In genomic region chr7:82263141-82263540, GRCm38 (mm10) we compare ENCODE assay signal across 9 mouse cellular contexts.
DNase-seq lines count a peak whose midpoint lies in the region; ATAC-seq and TF ChIP-seq lines count a peak whose summit lies in the region.
"Had no signal": no experiment of that assay in that cellular context is flagged by ENCODE, and none has a peak within 500 bp of the region (broad histone marks: within the 10 kb centered on the region; RNA-seq: fewer than 3 reads in every experiment).

No protein-coding gene starts in this region.

- no peaks in the 10 kb centered on the region for H3K4me1 ChIP-seq in forebrain, embryonic 10.5 days
- H3K4me1 ChIP-seq in forebrain, embryonic 15.5 days = no peaks in the 10 kb centered on the region
- H3K4me1 ChIP-seq in testis, adult 2 months (ENCODE audit: control insufficient read depth, insufficient read depth, low read length) = peaks cover 6% of the 10 kb centered on the region
- H3K4me1 ChIP-seq in lung, embryonic 14.5 days (ENCODE audit: insufficient read depth) = no peaks in the 10 kb centered on the region
- no peaks in the 10 kb centered on the region for H3K4me1 ChIP-seq in stomach, postnatal 0 days (replicated peaks; ENCODE audit: control insufficient read depth, insufficient read depth)
- H3K4me1 ChIP-seq: hindbrain, embryonic 15.5 days had no signal

- no peak overlapping the region for H3K9ac ChIP-seq in forebrain, embryonic 15.5 days (replicated peaks)
- H3K9ac ChIP-seq in lung, embryonic 14.5 days = no peak overlapping the region
- no peak overlapping the region for H3K9ac ChIP-seq in stomach, postnatal 0 days (ENCODE audit: low read length)
- H3K9ac ChIP-seq: hindbrain, embryonic 15.5 days had no signal

- H3K4me2 ChIP-seq in forebrain, embryonic 15.5 days (replicated peaks) = no peak overlapping the region
- no peak overlapping the region for H3K4me2 ChIP-seq in lung, embryonic 14.5 days
- H3K4me2 ChIP-seq in stomach, postnatal 0 days (replicated peaks; ENCODE audit: low read depth) = no peak overlapping the region
- H3K4me2 ChIP-seq: hindbrain, embryonic 15.5 days had no signal

- no peaks in the 10 kb centered on the region for H3K27me3 ChIP-seq in forebrain, embryonic 10.5 days (ENCODE audit: poor library complexity, severe bottlenecking)
- no peaks in the 10 kb centered on the region for H3K27me3 ChIP-seq in forebrain, embryonic 15.5 days
- H3K27me3 ChIP-seq in testis, adult 2 months (ENCODE audit: control insufficient read depth, insufficient read depth, low read length) = no peaks in the 10 kb centered on the region
- no peaks in the 10 kb centered on the region for H3K27me3 ChIP-seq in lung, embryonic 14.5 days (ENCODE audit: insufficient read depth, low read length)
- no peaks in the 10 kb centered on the region for H3K27me3 ChIP-seq in stomach, postnatal 0 days (ENCODE audit: control insufficient read depth, insufficient read depth, low read length)
- H3K27me3 ChIP-seq: hindbrain, embryonic 15.5 days had no signal

- peak; percentile 60 for DNase-seq in forebrain, embryonic 10.5 days (ENCODE audit: extremely low spot score, low spot score)
- no peak for DNase-seq in testis, postnatal 14 days (ENCODE audit: low spot score)
- peak; percentile 61 for DNase-seq in embryo, embryonic 9.5 days (ENCODE audit: extremely low spot score)
- peak; percentile 81 for DNase-seq in kidney, postnatal 10 days
- peak; percentile 80 for DNase-seq in lung, embryonic 14.5 days
- DNase-seq in stomach, postnatal 0 days (ENCODE audit: low spot score) = peak; percentile 65

- WGBS in forebrain, embryonic 10.5 days = 18% methylated on average over 8 of the region's 8 CpGs
- WGBS in forebrain, embryonic 15.5 days = 19% methylated on average over 8 of the region's 8 CpGs
- WGBS in lung, embryonic 14.5 days = 21% methylated on average over 8 of the region's 8 CpGs
- WGBS in stomach, postnatal 0 days = 25% methylated on average over 8 of the region's 8 CpGs

- no peak for TF ChIP-seq POLR2A in testis, adult 2 months (IDR thresholded peaks at IDR 0.05; ENCODE audit: control insufficient read depth, low read depth, low read length)

- H3K4me3 ChIP-seq in forebrain, embryonic 10.5 days = no peak overlapping the region
- no peak overlapping the region for H3K4me3 ChIP-seq in forebrain, embryonic 15.5 days
- no peak overlapping the region for H3K4me3 ChIP-seq in testis, adult 2 months (ENCODE audit: control insufficient read depth, low read depth, low read length)
- H3K4me3 ChIP-seq in lung, embryonic 14.5 days (ENCODE audit: low read depth, low read length) = no peak overlapping the region
- no peak overlapping the region for H3K4me3 ChIP-seq in stomach, postnatal 0 days (ENCODE audit: low read depth, low read length)
- H3K4me3 ChIP-seq: hindbrain, embryonic 15.5 days had no signal

- no peak for TF ChIP-seq EP300 in stomach, postnatal 0 days (optimal IDR thresholded peaks at IDR 0.05)

- H3K27ac ChIP-seq in forebrain, embryonic 10.5 days = no peak overlapping the region
- no peak overlapping the region for H3K27ac ChIP-seq in forebrain, embryonic 15.5 days (replicated peaks)
- no peak overlapping the region for H3K27ac ChIP-seq in testis, adult 2 months (ENCODE audit: control insufficient read depth, insufficient read depth, low read depth, low read length)
- H3K27ac ChIP-seq in lung, embryonic 14.5 days (ENCODE audit: low read depth) = no peak overlapping the region
- no peak overlapping the region for H3K27ac ChIP-seq in stomach, postnatal 0 days (replicated peaks)
- H3K27ac ChIP-seq: hindbrain, embryonic 15.5 days had no signal

- no peaks in the 10 kb centered on the region for H3K9me3 ChIP-seq in forebrain, embryonic 10.5 days
- no peaks in the 10 kb centered on the region for H3K9me3 ChIP-seq in forebrain, embryonic 15.5 days
- no peaks in the 10 kb centered on the region for H3K9me3 ChIP-seq in lung, embryonic 14.5 days (ENCODE audit: low read depth, low read length)
- H3K9me3 ChIP-seq in stomach, postnatal 0 days (ENCODE audit: control insufficient read depth, low read length) = no peaks in the 10 kb centered on the region
- H3K9me3 ChIP-seq: hindbrain, embryonic 15.5 days had no signal

- TF ChIP-seq CTCF in testis, adult 2 months (IDR thresholded peaks at IDR 0.05; ENCODE audit: control insufficient read depth, insufficient read depth, insufficient replicate concordance, low read depth, low read length) = peak; percentile 72; the same call in 1 of the 2 replicates
- peak; percentile 88 for TF ChIP-seq CTCF in lung, embryonic 14.5 days (IDR thresholded peaks at IDR 0.05; ENCODE audit: low read depth)
- peak; percentile 92 for TF ChIP-seq CTCF in stomach, postnatal 0 days (IDR thresholded peaks at IDR 0.05; ENCODE audit: low read depth)

- no peaks in the 10 kb centered on the region for H3K36me3 ChIP-seq in forebrain, embryonic 10.5 days (replicated peaks)
- H3K36me3 ChIP-seq in forebrain, embryonic 15.5 days = no peaks in the 10 kb centered on the region
- no peaks in the 10 kb centered on the region for H3K36me3 ChIP-seq in testis, adult 2 months (ENCODE audit: control insufficient read depth, insufficient read depth, low read length)
- no peaks in the 10 kb centered on the region for H3K36me3 ChIP-seq in lung, embryonic 14.5 days (ENCODE audit: insufficient read depth)
- no peaks in the 10 kb centered on the region for H3K36me3 ChIP-seq in stomach, postnatal 0 days (ENCODE audit: control insufficient read depth, insufficient read depth, low read length)
- H3K36me3 ChIP-seq: hindbrain, embryonic 15.5 days had no signal

- ATAC-seq in forebrain, embryonic 15.5 days (replicated peaks) = no peak
- ATAC-seq in lung, embryonic 14.5 days (ENCODE audit: insufficient read depth) = no peak
- no peak for ATAC-seq in stomach, postnatal 0 days (ENCODE audit: low FRiP score, low TSS enrichment)
